Mouse (Mus musculus) CH12.LX (cell line): ENCODE data around the gene Acap3. TPM values are rescaled to one million over a fixed set of nuclear protein-coding genes. Genes with fewer than 3 reads are reported as not detected.
A peak's percentile ranks its signal among the peaks of the same experiment; 100 is the strongest.

Experiments used
- DNase-seq: peaks from one replicate; pipeline ENCODE4 v3.0.0-alpha.2; 2013; ENCODE audit errors: extremely low read depth
- H3K27ac ChIP-seq: 2 replicates; pipeline ENCODE4 v1.5.1; 2012; ENCODE audit warnings: low read depth, mild to moderate bottlenecking, control low read depth, moderate library complexity; ENCODE audit not compliant: insufficient read depth
- H3K27me3 ChIP-seq: replicated peaks from 2 replicates; pipeline ENCODE3; 2012; ENCODE audit warnings: inconsistent platforms
- H3K36me3 ChIP-seq, 2 experiments: replicated peaks in 1 of 2; 2 replicates each; pipeline versions ENCODE3 to v1.6.1; 2012; ENCODE audit warnings: inconsistent platforms in 1 of 2, low read length in 1 of 2, mild to moderate bottlenecking in 1 of 2, mixed read lengths in 1 of 2, moderate library complexity in 1 of 2; ENCODE audit not compliant: control insufficient read depth in 1 of 2, insufficient read depth in 1 of 2
- H3K4me1 ChIP-seq, 2 experiments: 2 replicates each; pipeline ENCODE4 v1.6.1; 2012; ENCODE audit warnings: inconsistent platforms in 1 of 2, moderate library complexity in 1 of 2; ENCODE audit not compliant: insufficient read depth in 2 of 2, control insufficient read depth in 1 of 2
- H3K4me2 ChIP-seq: 2 replicates; pipeline ENCODE4 v1.6.1; 2012; ENCODE audit warnings: low read depth, mild to moderate bottlenecking, control low read depth; ENCODE audit not compliant: poor library complexity, insufficient read depth, severe bottlenecking
- H3K4me3 ChIP-seq, 3 experiments: fragments of 150-350 bp in 1 of 3; sonication (generic) in 1 of 3; replicated peaks in 1 of 3; 2 replicates each; pipeline versions ENCODE3 to v1.5.1; 2011 to 2012; ENCODE audit warnings: low read depth in 2 of 3, low read length in 2 of 3, mild to moderate bottlenecking in 2 of 3, moderate library complexity in 2 of 3, control low read depth in 1 of 3, improper control_type of control experiment in 1 of 3, inconsistent platforms in 1 of 3, mixed read lengths in 1 of 3; ENCODE audit not compliant: poor library complexity in 1 of 3
- H3K79me2 ChIP-seq: replicated peaks from 2 replicates; pipeline ENCODE4 v1.6.1; 2012; ENCODE audit warnings: mild to moderate bottlenecking, moderate library complexity; ENCODE audit not compliant: control insufficient read depth, poor library complexity, insufficient read depth, severe bottlenecking; ENCODE audit errors: extremely low read depth
- H3K9ac ChIP-seq: 2 replicates; pipeline ENCODE4 v1.6.1; 2012; ENCODE audit warnings: low read depth, mild to moderate bottlenecking, control low read depth, moderate library complexity; ENCODE audit not compliant: insufficient read depth
- H3K9me3 ChIP-seq: replicated peaks from 2 replicates; pipeline ENCODE3; 2012; ENCODE audit warnings: low read length, inconsistent platforms, mixed read lengths
- BHLHE40 ChIP-seq: IDR thresholded peaks from 2 replicates; pipeline ENCODE4 v1.6.1; 2011; ENCODE audit warnings: mild to moderate bottlenecking, low read depth, low read length, improper control_type of control experiment
- CHD2 ChIP-seq: IDR thresholded peaks from 2 replicates; pipeline ENCODE4 v1.6.1; 2011; ENCODE audit warnings: low read length, improper control_type of control experiment
- CTCF ChIP-seq, 2 experiments: IDR thresholded peaks in 1 of 2; conservative IDR thresholded peaks in 1 of 2; 2 replicates each; pipeline ENCODE4 v1.5.1; 2011 to 2012; ENCODE audit warnings: low read depth in 2 of 2, low read length in 2 of 2, improper control_type of control experiment in 1 of 2, inconsistent platforms in 1 of 2, mild to moderate bottlenecking in 1 of 2, moderate library complexity in 1 of 2
- E2F4 ChIP-seq: IDR thresholded peaks from 2 replicates; pipeline ENCODE4 v1.6.1; 2011; ENCODE audit warnings: low read depth, low read length, improper control_type of control experiment; ENCODE audit not compliant: insufficient replicate concordance
- ELF1 ChIP-seq: IDR thresholded peaks from 2 replicates; pipeline ENCODE4 v1.6.1; 2014; ENCODE audit warnings: low read depth, mild to moderate bottlenecking, inconsistent platforms, low read length, improper control_type of control experiment
- EP300 ChIP-seq: IDR thresholded peaks from 2 replicates; pipeline ENCODE4 v1.6.1; 2011; ENCODE audit warnings: low read length, improper control_type of control experiment
- ETS1 ChIP-seq: conservative IDR thresholded peaks from 2 replicates; pipeline ENCODE4 v1.6.1; 2012; ENCODE audit warnings: low read depth, mild to moderate bottlenecking, inconsistent platforms, low read length, improper control_type of control experiment, moderate library complexity
- GABPA ChIP-seq: IDR thresholded peaks from 2 replicates; pipeline ENCODE4 v1.6.1; 2012; ENCODE audit warnings: low read depth, low read length, improper control_type of control experiment, inconsistent platforms; ENCODE audit not compliant: insufficient replicate concordance
- HCFC1 ChIP-seq: IDR thresholded peaks from 2 replicates; pipeline ENCODE4 v1.6.1; 2012; ENCODE audit warnings: low read depth, mild to moderate bottlenecking, inconsistent platforms, low read length, improper control_type of control experiment
- IRF4 ChIP-seq: IDR thresholded peaks from 2 replicates; pipeline ENCODE4 v1.6.1; 2014; ENCODE audit warnings: low read depth, mild to moderate bottlenecking, inconsistent platforms, low read length, improper control_type of control experiment
- JUN ChIP-seq: IDR thresholded peaks from 2 replicates; pipeline ENCODE4 v1.6.1; 2011; ENCODE audit warnings: low read depth, mild to moderate bottlenecking, low read length, improper control_type of control experiment, moderate library complexity; ENCODE audit not compliant: insufficient read depth
- JUND ChIP-seq: conservative IDR thresholded peaks from 2 replicates; pipeline ENCODE4 v1.6.1; 2011; ENCODE audit warnings: low read depth, low read length, improper control_type of control experiment
- MAFK ChIP-seq: IDR thresholded peaks from 2 replicates; pipeline ENCODE4 v1.6.1; 2011; ENCODE audit warnings: low read length, improper control_type of control experiment; ENCODE audit not compliant: insufficient replicate concordance
- MAZ ChIP-seq: IDR thresholded peaks from 2 replicates; pipeline ENCODE4 v1.6.1; 2012; ENCODE audit warnings: low read depth, mild to moderate bottlenecking, inconsistent platforms, low read length, improper control_type of control experiment, moderate library complexity
- MYC ChIP-seq: IDR thresholded peaks from 2 replicates; pipeline ENCODE4 v1.6.1; 2011; ENCODE audit warnings: low read depth, mild to moderate bottlenecking, improper control_type of control experiment, low read length
- NELFE ChIP-seq: IDR thresholded peaks from 2 replicates; pipeline ENCODE4 v1.6.1; 2011; ENCODE audit warnings: low read depth, low read length, improper control_type of control experiment
- NRF1 ChIP-seq: IDR thresholded peaks from 2 replicates; pipeline ENCODE4 v1.6.1; 2014; ENCODE audit warnings: low read depth, mild to moderate bottlenecking, inconsistent platforms, low read length, improper control_type of control experiment, moderate library complexity
- PAX5 ChIP-seq: IDR thresholded peaks from 2 replicates; pipeline ENCODE4 v1.6.1; 2012; ENCODE audit warnings: low read length, inconsistent platforms, mixed read lengths
- POLR2AphosphoS2 ChIP-seq: IDR thresholded peaks from 2 replicates; pipeline ENCODE4 v1.6.1; 2011; ENCODE audit warnings: low read depth, low read length, improper control_type of control experiment
- RCOR1 ChIP-seq: conservative IDR thresholded peaks from 2 replicates; pipeline ENCODE4 v1.6.1; 2012; ENCODE audit warnings: low read depth, mild to moderate bottlenecking, inconsistent platforms, low read length, improper control_type of control experiment
- SIN3A ChIP-seq: IDR thresholded peaks from 2 replicates; pipeline ENCODE4 v1.6.1; 2012; ENCODE audit warnings: low read length, improper control_type of control experiment, inconsistent platforms
- SMC3 ChIP-seq: IDR thresholded peaks from 2 replicates; pipeline ENCODE4 v1.6.1; 2011; ENCODE audit warnings: low read depth, low read length, improper control_type of control experiment
- TBP ChIP-seq: conservative IDR thresholded peaks from 2 replicates; pipeline ENCODE4 v1.6.1; 2011; ENCODE audit warnings: low read depth, low read length, improper control_type of control experiment
- TCF12 ChIP-seq: IDR thresholded peaks from 2 replicates; pipeline ENCODE4 v1.6.1; 2014; ENCODE audit warnings: low read depth, mild to moderate bottlenecking, inconsistent platforms, low read length, improper control_type of control experiment
- UBTF ChIP-seq: IDR thresholded peaks from 2 replicates; pipeline ENCODE4 v1.6.1; 2012; ENCODE audit warnings: low read depth, mild to moderate bottlenecking, inconsistent platforms, low read length, improper control_type of control experiment, moderate library complexity
- USF1 ChIP-seq: IDR thresholded peaks from 2 replicates; pipeline ENCODE4 v1.6.1; 2014; ENCODE audit warnings: low read depth, mild to moderate bottlenecking, inconsistent platforms, low read length, improper control_type of control experiment
- ZKSCAN1 ChIP-seq: IDR thresholded peaks from 2 replicates; pipeline ENCODE4 v1.6.1; 2012; ENCODE audit warnings: low read depth, inconsistent platforms, low read length, improper control_type of control experiment, borderline replicate concordance
- ZMIZ1 ChIP-seq: IDR thresholded peaks from 2 replicates; pipeline ENCODE4 v1.6.1; 2012; ENCODE audit warnings: low read depth, mild to moderate bottlenecking, inconsistent platforms, low read length, improper control_type of control experiment
- ZNF384 ChIP-seq: IDR thresholded peaks from 2 replicates; pipeline ENCODE4 v1.6.1; 2012; ENCODE audit warnings: low read depth, low read length, improper control_type of control experiment, inconsistent platforms
- dilution Hi-C: fragments of 300-500 bp; cut with MboI; formaldehyde crosslinking; loops from 2 replicates; pipeline ENCODE4 v1.14.3; 2020; ENCODE audit warnings: low sequenced_read_pairs; ENCODE audit not compliant: extremely low pct_unique_long_range_greater_than_20kb, extremely low pct_ligation_motif_present
- in situ Hi-C: fragments of 300-500 bp; cut with MboI; formaldehyde crosslinking; loops from 3 replicates; pipeline ENCODE4 v1.14.3; 2019; ENCODE audit warnings: low sequenced_read_pairs, low pct_ligation_motif_present, low pct_unique_long_range_greater_than_20kb, mixed read lengths
- polyA plus RNA-seq: library from polyadenylated mRNA; unstranded; fragments of >175 nt; gene quantifications from 2 replicates; pipeline ENCODE4 v1.2.1, GENCODE M21; 2012; ENCODE audit warnings: low read depth; ENCODE audit not compliant: insufficient read length
- total RNA-seq, 2 experiments: library from RNA; depleted of rRNA; stranded (reverse); fragments of 300-350 nt in 1 of 2; fragments of >200 nt in 1 of 2; gene quantifications; 2 replicates each; pipeline ENCODE4 v1.2.3; 2012 to 2014

Acap3 gene
- total and polyA plus RNA-seq, 3 experiments: 4.2 to 10.7 (median 10.5) TPM

DNA sequence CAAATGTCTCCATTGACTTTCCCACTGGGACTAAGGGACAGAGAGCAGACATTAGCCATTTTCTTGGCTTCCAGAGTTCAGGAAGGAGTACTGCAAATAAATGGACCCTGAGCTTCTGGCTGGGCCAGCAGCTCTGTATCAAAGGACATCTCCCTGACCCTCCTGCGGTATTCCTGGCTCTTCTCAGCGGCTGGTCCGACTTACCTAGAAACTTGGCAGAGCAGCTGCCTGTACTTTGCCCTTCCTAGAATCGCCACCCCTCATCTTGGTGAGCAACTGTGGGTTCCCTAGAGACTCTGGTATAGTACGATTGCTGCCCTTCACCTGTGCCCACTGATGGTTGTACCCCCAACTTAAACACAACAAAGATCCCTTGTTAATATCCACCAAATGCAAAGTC lies 48.4 kb upstream of the Acap3 start:
- H3K4me3 ChIP-seq: no peak overlapping the region
- peaks cover 18 to 31% of the 10 kb centered on the region in 2 experiments for H3K4me1 ChIP-seq
- no peak overlapping the region for H3K27ac ChIP-seq
- in situ Hi-C loops: no loop called here
- no peak overlapping the region for H3K9ac ChIP-seq
- no peaks in the 10 kb centered on the region for H3K79me2 ChIP-seq
- peaks cover 3% of the 10 kb centered on the region for H3K9me3 ChIP-seq
- no peak overlapping the region for H3K4me2 ChIP-seq
- DNase-seq: no peak
- TF ChIP-seq SIN3A (no peak), SMC3 (no peak), MYC (no peak), MAZ (no peak), E2F4 (no peak), NRF1 (no peak), ETS1 (no peak), TCF12 (no peak), ZMIZ1 (no peak), ELF1 (no peak), JUND (no peak), CTCF (conservative IDR thresholded peaks at IDR 0.05 in 1 of 2, IDR thresholded peaks at IDR 0.05 in 1 of 2; ENCODE audit: low read depth in 2 of 2, low read length in 2 of 2) (no peak), TBP (no peak), EP300 (no peak)
- no peaks in the 10 kb centered on the region for H3K27me3 ChIP-seq
- H3K36me3 ChIP-seq: peaks cover 17 to 23% of the 10 kb centered on the region in 2 experiments
- dilution Hi-C loops: no loop called here

DNA sequence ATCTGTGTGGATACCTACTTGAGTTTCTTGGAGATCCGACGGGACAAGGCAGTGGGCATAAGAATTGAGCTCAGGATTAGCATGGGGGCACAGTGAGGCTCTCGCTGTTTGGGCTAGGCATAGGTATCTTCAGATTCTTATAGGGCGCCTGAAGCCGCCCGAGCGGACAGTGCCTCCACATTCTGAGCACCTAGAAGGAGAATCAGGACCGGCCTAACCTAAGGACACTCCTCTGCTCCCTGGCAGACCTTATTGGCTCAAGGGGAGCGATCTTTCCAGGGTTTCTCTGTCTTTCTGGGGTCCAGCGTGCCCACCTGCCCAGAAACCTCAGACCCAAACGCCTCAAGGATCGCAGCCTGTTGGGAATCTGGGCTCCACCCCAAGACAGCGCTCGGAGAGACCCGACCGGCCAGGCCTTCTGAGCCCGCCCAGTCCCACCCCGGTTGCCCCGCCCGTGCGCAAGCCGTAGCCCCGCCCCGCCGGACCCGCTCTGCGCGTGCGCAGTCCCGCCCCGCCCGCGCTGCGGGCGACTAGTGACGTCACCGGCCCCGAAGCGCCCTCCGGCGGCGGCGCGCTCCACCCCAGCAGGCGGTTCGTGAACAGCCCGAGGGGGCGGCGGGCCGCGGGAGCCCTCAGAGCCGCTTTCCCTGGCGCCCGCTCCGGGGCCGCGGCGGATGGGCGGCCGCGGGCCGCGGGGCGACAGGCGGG lies 44.6 kb upstream of the Acap3 start, which contains the start of gene Dvl1:
Dvl1 (plus strand) TSS at position 532 of the 708 bp plus-strand sequence.
- Histone ChIP-seq H3K36me3 (peaks cover 9 to 31% of the 10 kb centered on the region in 2 experiments), H3K9me3 (no peaks in the 10 kb centered on the region), H3K79me2 (peaks cover 19% of the 10 kb centered on the region), H3K4me1 (peaks cover 17 to 43% of the 10 kb centered on the region in 2 experiments), H3K27ac (peak within 1 kb of the TSS; percentile 30; the same call in 1 of the 2 replicates), H3K4me3 (peak within 1 kb of the TSS; percentile 85 to 96 (median 89)), H3K9ac (peak within 1 kb of the TSS; percentile 89), H3K27me3 (no peaks in the 10 kb centered on the region), H3K4me2 (peak within 1 kb of the TSS; percentile 90)
- dilution Hi-C loops (no loop called here), in situ Hi-C loops (no loop called here)
- DNase-seq: peak; percentile 72
- TF ChIP-seq CHD2: no peak
- 0 out of 2 replicates have a peak, but pooled peaks have one; percentile 17 for TF ChIP-seq JUN
- no peak for TF ChIP-seq JUND
- no peak for TF ChIP-seq EP300
- TF ChIP-seq ZKSCAN1: no peak
- TF ChIP-seq SMC3: peak; percentile 35; the same call in 1 of the 2 replicates
- peak; percentile 46; the same call in 1 of the 2 replicates for TF ChIP-seq ELF1
- TF ChIP-seq GABPA: no peak
- TF ChIP-seq MAFK: no peak
- 0 out of 2 replicates have a peak, but pooled peaks have one; percentile 40 for TF ChIP-seq POLR2AphosphoS2
- TF ChIP-seq NRF1: peak; percentile 92
- TF ChIP-seq USF1: no peak
- peak; percentile 68; the same call in 1 of the 2 replicates for TF ChIP-seq ZMIZ1
- no peak for TF ChIP-seq E2F4
- 0 out of 2 replicates have a peak, but pooled peaks have one; percentile 25 for TF ChIP-seq BHLHE40
- TF ChIP-seq HCFC1: peak; percentile 46
- TF ChIP-seq SIN3A: peak; percentile 55; the same call in 1 of the 2 replicates
- no peak for TF ChIP-seq UBTF
- no peak for TF ChIP-seq ZNF384
- TF ChIP-seq RCOR1: no peak
- peak; percentile 59; the same call in 1 of the 2 replicates for TF ChIP-seq NELFE
- no peak for TF ChIP-seq PAX5
- peak in 1 of 2 experiments; percentile 74; a peak in 2 of 4 replicates for TF ChIP-seq CTCF (conservative IDR thresholded peaks at IDR 0.05 in 1 of 2, IDR thresholded peaks at IDR 0.05 in 1 of 2; ENCODE audit: low read depth in 2 of 2, low read length in 2 of 2)
- TF ChIP-seq IRF4: 0 out of 2 replicates have a peak, but pooled peaks have one; percentile 28
- peak; percentile 63; the same call in 1 of the 2 replicates for TF ChIP-seq TCF12
